Mouse (Mus musculus) hindbrain, embryonic 14.5 days (tissue): ENCODE data around the gene Ube2d3. TPM values are rescaled to one million over a fixed set of nuclear protein-coding genes. Genes with fewer than 3 reads are reported as not detected.

Source experiments
- ATAC-seq: fragments of 200-750 bp; cut with Nextera tagmentation; 2 replicates; pipeline ENCODE4 v1.8.0; 2017; ENCODE audit warnings: moderate number of reproducible peaks, mild to moderate bottlenecking, moderate TSS enrichment, moderate library complexity; ENCODE audit not compliant: low FRiP score
- DNase-seq: peaks from one replicate; pipeline ENCODE4 v3.0.0-alpha.2; 2015; ENCODE audit warnings: low spot score
- H3K27ac ChIP-seq: fragments of 300-500 bp; sonication (generic); 2 replicates; pipeline ENCODE4 v1.5.1; 2014; ENCODE audit warnings: mild to moderate bottlenecking, moderate library complexity
- H3K27me3 ChIP-seq: fragments of 300-500 bp; sonication (generic); 2 replicates; pipeline ENCODE4 v1.6.1; 2014; ENCODE audit warnings: mild to moderate bottlenecking, low read length, mixed read lengths; ENCODE audit not compliant: control insufficient read depth, insufficient read depth
- H3K36me3 ChIP-seq: fragments of 300-500 bp; sonication (generic); replicated peaks from 2 replicates; pipeline ENCODE4 v1.6.1; 2014; ENCODE audit not compliant: control insufficient read depth, insufficient read depth
- H3K4me1 ChIP-seq: fragments of 300-500 bp; sonication (generic); replicated peaks from 2 replicates; pipeline ENCODE4 v1.6.1; 2014; ENCODE audit warnings: antibody characterized with exemption, low read length, mixed read lengths; ENCODE audit not compliant: control insufficient read depth, insufficient read depth
- H3K4me2 ChIP-seq: fragments of 300-500 bp; sonication (generic); replicated peaks from 2 replicates; pipeline ENCODE4 v1.6.1; 2014; ENCODE audit warnings: mild to moderate bottlenecking, moderate library complexity
- H3K4me3 ChIP-seq: fragments of 300-500 bp; sonication (generic); replicated peaks from 2 replicates; pipeline ENCODE4 v1.5.1; 2014; ENCODE audit warnings: mild to moderate bottlenecking, low read length
- H3K9ac ChIP-seq: fragments of 300-500 bp; sonication (generic); 2 replicates; pipeline ENCODE4 v1.6.1; 2014
- H3K9me3 ChIP-seq: fragments of 300-500 bp; sonication (generic); 2 replicates; pipeline ENCODE4 v1.6.1; 2016; ENCODE audit warnings: low read length; ENCODE audit not compliant: control insufficient read depth
- WGBS: fragments of 180-500 bp; shearing (Covaris S2); extraction: QIAGEN DNeasy Blood & Tissue Kit; methylation state at CpG from one replicate; pipeline ENCODE4 v1.1.7; 2014; 5-methylcytosine and 5-hydroxymethylcytosine counted together
- polyA plus RNA-seq: library from polyadenylated mRNA; unstranded; fragments of >200 nt; fragmentation: Nextera tagmentation; extraction: Ambion mirVana; gene quantifications from 2 replicates; pipeline ENCODE4 v1.2.1, GENCODE M21; 2014

Ube2d3 gene
- 403 and 439 TPM in 2 replicates for polyA plus RNA-seq

DNA sequence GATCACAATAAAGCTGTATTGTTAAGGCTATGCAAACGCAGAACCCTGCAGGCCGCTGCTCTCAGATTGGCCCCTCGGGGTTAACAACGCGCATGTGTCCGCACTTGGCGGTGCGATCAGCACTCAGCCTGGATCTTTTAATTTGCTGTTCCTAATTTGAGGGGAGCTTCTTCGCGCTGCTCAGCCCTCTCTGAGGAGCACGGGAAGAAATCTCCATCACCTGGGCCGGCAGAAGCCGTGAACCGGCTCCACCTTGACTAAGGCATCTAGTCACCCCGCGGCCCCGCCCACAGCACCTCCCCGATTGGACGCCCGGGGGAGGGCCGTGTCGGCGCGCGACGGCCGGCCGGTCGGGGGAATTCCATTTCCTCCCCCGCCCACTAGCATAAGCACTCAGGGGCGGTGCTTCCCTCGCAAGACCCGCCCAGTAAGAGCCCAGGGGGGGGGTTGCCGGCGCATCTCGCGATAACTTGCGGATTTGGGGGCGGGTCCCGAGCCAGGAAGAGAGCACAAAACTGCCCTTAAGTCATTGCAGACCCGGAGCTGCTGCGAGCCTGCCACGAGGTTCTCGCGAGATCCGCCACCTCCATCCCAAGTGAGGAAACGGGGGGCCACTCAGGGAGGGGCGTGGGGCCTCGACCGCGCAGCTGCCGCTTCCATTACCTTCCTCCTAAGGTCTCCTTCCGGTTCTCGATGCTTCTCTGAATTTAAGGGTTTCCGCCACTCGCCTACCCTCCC is at the start of gene Ube2d3:
Gene Ube2d3, plus strand, starts transcription at position 392 of the 738 bp plus-strand sequence.
- H3K4me2 ChIP-seq = peak within 1 kb of the TSS; percentile 93
- peaks cover 29% of the 10 kb centered on the region for H3K4me1 ChIP-seq
- H3K36me3 ChIP-seq = peaks cover under 1% of the 10 kb centered on the region
- no peaks in the 10 kb centered on the region for H3K27me3 ChIP-seq
- under 1% methylated on average over 54 of the region's 56 CpGs for WGBS
- H3K4me3 ChIP-seq = peak within 1 kb of the TSS; percentile 82
- DNase-seq (peak; percentile 98), ATAC-seq (peak; percentile 95)
- H3K27ac ChIP-seq = peak within 1 kb of the TSS; percentile 98
- H3K9me3 ChIP-seq = no peaks in the 10 kb centered on the region
- H3K9ac ChIP-seq = peak within 1 kb of the TSS; percentile 90

DNA sequence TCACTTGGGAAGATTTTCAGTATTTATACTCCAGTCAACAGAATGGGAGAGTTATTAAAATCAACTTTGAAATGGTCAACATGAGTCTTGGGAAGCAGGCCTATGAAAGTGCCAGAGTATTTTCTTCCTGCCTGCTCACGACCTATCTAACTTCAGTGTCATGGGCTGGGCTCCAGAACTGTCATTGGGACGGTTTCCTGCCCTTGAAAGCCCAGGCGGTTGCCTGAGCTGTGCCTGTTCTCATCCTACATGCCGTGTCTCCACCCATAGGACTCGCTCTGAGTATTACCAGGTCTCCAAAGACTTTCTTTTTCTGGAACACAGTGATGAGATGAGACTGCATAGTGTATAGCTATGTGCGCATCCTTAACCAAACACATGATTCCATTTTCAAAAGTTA is 44.8 kb upstream of the Ube2d3 start:
- no peak overlapping the region for H3K27ac ChIP-seq
- no peaks in the 10 kb centered on the region for H3K9me3 ChIP-seq
- WGBS = 86% methylated on average over 6 of the region's 6 CpGs
- H3K4me3 ChIP-seq = no peak overlapping the region
- no peak overlapping the region for H3K9ac ChIP-seq
- H3K4me2 ChIP-seq = no peak overlapping the region
- H3K27me3 ChIP-seq = no peaks in the 10 kb centered on the region
- H3K36me3 ChIP-seq = no peaks in the 10 kb centered on the region
- ATAC-seq (no peak), DNase-seq (no peak)
- H3K4me1 ChIP-seq = no peaks in the 10 kb centered on the region

DNA sequence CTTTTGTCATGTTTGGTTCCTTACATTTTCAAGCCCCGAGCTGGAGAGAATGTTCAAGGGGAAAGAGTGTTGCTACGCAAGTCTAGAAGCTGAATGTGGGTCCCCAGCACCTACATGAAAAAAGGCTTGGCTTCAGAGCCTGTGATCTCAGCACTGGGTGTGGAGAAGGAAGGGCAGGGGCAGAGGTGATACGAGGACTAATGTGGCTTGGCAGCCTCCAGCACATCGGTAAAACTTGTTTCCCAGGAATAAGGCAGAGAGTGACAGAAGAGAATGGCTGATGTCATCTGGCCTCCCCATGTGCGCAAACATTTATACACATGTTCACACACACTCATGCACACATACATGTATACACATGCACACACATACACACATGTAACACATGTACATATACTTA is 42.9 kb upstream of the Ube2d3 start:
- no peaks in the 10 kb centered on the region for H3K4me1 ChIP-seq
- DNase-seq = no peak
- no peak for ATAC-seq
- no peaks in the 10 kb centered on the region for H3K36me3 ChIP-seq
- H3K9ac ChIP-seq = no peak overlapping the region
- no peaks in the 10 kb centered on the region for H3K9me3 ChIP-seq
- no peak overlapping the region for H3K4me2 ChIP-seq
- no peak overlapping the region for H3K4me3 ChIP-seq
- H3K27me3 ChIP-seq = no peaks in the 10 kb centered on the region
- WGBS = 85% methylated on average over 5 of the region's 5 CpGs
- no peak overlapping the region for H3K27ac ChIP-seq

GRCm38 (mm10) chr3:135396081-135396480 is 41.9 kb upstream of the Ube2d3 start:
- DNase-seq = no peak
- H3K4me1 ChIP-seq = no peaks in the 10 kb centered on the region
- no peak overlapping the region for H3K27ac ChIP-seq
- no peak for ATAC-seq
- H3K4me2 ChIP-seq = no peak overlapping the region
- H3K4me3 ChIP-seq = no peak overlapping the region
- no peak overlapping the region for H3K9ac ChIP-seq
- no peaks in the 10 kb centered on the region for H3K36me3 ChIP-seq
- no peaks in the 10 kb centered on the region for H3K27me3 ChIP-seq
- no peaks in the 10 kb centered on the region for H3K9me3 ChIP-seq
- WGBS = 46% methylated on average over 6 of the region's 6 CpGs

DNA sequence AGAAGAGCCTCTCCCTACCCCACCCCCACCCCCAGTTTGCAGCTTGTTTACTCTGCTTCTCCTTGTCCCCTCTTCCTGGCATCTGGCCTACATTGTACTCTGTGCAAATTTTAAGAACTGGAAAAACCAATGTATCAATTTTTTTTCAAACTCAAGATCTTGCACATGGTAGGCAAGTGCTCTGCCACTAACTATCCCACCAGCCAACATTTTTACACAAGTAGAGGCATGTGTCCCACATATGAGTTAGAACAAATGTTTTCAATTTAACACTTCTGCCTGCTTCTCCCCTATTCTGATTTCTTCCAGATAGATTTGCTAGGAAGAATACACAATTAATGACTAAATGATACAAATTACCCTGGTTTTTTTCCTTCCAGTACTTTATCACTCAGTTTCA is 40.8 kb upstream of the Ube2d3 start:
- Histone ChIP-seq H3K36me3 (no peaks in the 10 kb centered on the region), H3K4me3 (no peak overlapping the region), H3K4me1 (no peaks in the 10 kb centered on the region), H3K9ac (no peak overlapping the region), H3K9me3 (no peaks in the 10 kb centered on the region), H3K27me3 (no peaks in the 10 kb centered on the region), H3K4me2 (no peak overlapping the region), H3K27ac (no peak overlapping the region)
- DNase-seq (no peak), ATAC-seq (no peak)

DNA sequence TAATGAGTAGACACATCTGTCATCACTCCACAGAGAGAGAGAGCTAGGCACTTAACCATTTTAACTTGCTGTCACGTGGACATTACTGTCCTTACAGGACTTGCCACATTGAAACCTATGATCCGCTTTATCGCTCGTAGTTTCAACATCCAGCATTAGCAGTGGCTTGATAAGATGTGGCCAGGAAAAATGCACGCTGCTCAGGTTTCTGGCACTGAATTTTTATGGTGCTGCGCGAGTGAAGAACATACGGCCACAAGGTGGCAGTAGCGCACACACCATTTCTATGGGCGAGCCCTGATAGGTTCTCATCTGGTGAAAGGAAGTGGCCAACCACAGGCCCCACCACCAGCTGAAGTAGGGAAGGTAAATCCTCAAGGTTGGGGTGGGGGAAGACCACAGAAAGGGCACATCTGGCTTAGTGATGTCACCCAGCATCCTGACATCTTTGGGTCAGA is 35.7 kb upstream of the Ube2d3 start:
- Histone ChIP-seq H3K27ac (no peak overlapping the region), H3K9me3 (no peaks in the 10 kb centered on the region), H3K9ac (no peak overlapping the region), H3K27me3 (no peaks in the 10 kb centered on the region), H3K4me2 (no peak overlapping the region), H3K4me1 (no peaks in the 10 kb centered on the region), H3K36me3 (peaks cover 17% of the 10 kb centered on the region; the same call in 1 of the 2 replicates), H3K4me3 (no peak overlapping the region)
- DNase-seq (peak; percentile 93), ATAC-seq (peak; percentile 81)
- 15% methylated on average over 10 of the region's 10 CpGs for WGBS

DNA sequence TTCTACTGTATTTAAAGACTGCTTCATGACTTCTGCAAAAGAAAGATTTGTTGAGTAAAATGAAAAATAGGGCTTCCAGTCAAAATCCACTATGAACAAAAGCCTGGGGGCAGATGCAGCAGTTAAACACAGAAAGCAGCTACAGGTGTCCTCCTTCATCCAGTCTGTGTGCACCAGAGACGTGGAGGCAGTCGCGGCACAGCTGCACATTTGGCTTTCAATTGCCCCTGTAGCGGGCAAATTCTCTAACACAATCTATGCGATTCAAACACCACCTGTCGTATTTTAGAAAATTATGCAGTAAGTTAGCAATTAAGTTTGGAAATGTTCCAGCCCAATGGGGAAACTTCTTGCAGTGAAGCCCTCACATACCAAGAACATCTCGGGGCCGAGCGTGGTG is 34.7 kb upstream of the Ube2d3 start:
- 88% methylated on average over 9 of the region's 9 CpGs for WGBS
- no peak for DNase-seq

DNA sequence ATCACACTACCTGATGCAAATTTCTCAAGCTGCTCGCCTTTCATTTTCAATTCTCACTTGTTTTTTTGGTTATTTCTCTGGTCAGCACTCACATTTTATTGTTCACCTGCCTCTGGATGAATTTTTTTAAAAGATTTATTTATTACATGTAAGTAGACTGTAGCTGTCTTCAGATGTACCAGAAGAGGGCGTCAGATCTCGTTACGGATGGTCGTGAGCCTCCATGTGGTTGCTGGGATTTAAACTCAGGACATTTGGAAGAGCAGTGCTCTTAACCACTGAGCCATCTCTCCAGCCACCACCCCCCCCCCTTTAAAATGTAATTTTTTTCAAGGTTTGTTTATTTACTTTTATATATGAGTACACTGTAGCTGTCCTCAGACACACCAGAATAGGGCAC is 34.1 kb upstream of the Ube2d3 start:
- Histone ChIP-seq H3K9ac (no peak overlapping the region), H3K36me3 (peaks cover 23% of the 10 kb centered on the region; the same call in 1 of the 2 replicates), H3K4me1 (no peaks in the 10 kb centered on the region), H3K27me3 (no peaks in the 10 kb centered on the region), H3K27ac (no peak overlapping the region), H3K9me3 (no peaks in the 10 kb centered on the region), H3K4me2 (no peak overlapping the region), H3K4me3 (no peak overlapping the region)
- no peak for DNase-seq
- WGBS = 78% methylated on average over 5 of the region's 5 CpGs
- ATAC-seq = no peak

More for the DNA sequence above, 34.7 kb upstream of the Ube2d3 start:
- Histone ChIP-seq H3K9ac (no peak overlapping the region), H3K4me1 (no peaks in the 10 kb centered on the region), H3K4me2 (no peak overlapping the region), H3K27me3 (no peaks in the 10 kb centered on the region), H3K4me3 (no peak overlapping the region), H3K36me3 (peaks cover 20% of the 10 kb centered on the region; the same call in 1 of the 2 replicates), H3K9me3 (no peaks in the 10 kb centered on the region), H3K27ac (no peak overlapping the region)
- no peak for ATAC-seq

GRCm38 (mm10) chr3:135404599-135404998 is 33.4 kb upstream of the Ube2d3 start:
- H3K36me3 ChIP-seq = peaks cover 23% of the 10 kb centered on the region; the same call in 1 of the 2 replicates
- H3K27me3 ChIP-seq = no peaks in the 10 kb centered on the region
- WGBS = 74% methylated on average over 4 of the region's 4 CpGs
- no peaks in the 10 kb centered on the region for H3K9me3 ChIP-seq
- no peak overlapping the region for H3K4me3 ChIP-seq
- DNase-seq (no peak), ATAC-seq (no peak)
- no peaks in the 10 kb centered on the region for H3K4me1 ChIP-seq
- H3K27ac ChIP-seq = no peak overlapping the region
- no peak overlapping the region for H3K9ac ChIP-seq
- no peak overlapping the region for H3K4me2 ChIP-seq
